Mouse (Mus musculus) right cerebral cortex, postnatal 25 days (tissue): ENCODE results near the gene Nup205.
"Not testable (repeated sequence)": the region's sequence is repeated elsewhere in the genome, so short reads cannot be mapped to it uniquely, and the experiment has no call there.

ENCODE experiments used
- DNase-seq: peaks from one replicate; pipeline ENCODE4 v3.0.0; 2022

Gene Nup205

DNA sequence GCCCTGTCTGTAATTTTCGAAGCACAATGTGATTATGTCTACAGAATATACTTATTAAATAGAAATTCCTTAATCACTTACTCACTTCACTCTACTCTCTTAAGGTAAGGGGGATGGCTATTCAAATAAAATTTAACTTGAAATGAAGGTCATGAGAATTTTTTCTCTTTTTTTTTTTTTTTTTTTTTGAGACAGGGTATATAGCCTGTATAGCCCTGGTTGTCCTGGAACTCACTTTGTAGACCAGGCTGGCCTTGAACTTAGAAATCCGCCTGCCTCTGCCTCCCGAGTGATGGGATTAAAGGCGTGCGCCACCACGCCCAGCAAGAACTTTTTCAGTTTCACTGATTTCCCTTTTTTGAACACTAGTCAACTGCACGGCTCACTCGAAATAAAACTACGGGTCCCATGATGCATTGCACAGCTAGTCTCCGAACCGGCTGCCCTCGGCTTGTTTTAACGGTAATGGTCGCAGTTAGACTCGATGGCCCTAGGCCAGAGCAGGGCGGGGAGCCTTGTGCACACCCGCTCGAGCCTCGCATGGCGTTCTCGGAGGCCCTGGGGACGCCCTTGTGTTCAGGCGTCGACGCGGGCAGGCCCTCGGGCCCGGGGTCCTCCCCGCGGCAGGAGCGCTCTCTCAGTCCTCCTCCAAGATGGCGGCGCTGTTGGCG is at the start of gene Nup205:
Gene Nup205 (plus strand): TSS at position 443 of the 671 bp plus-strand sequence.
- DNase-seq, result peak; percentile 90

DNA sequence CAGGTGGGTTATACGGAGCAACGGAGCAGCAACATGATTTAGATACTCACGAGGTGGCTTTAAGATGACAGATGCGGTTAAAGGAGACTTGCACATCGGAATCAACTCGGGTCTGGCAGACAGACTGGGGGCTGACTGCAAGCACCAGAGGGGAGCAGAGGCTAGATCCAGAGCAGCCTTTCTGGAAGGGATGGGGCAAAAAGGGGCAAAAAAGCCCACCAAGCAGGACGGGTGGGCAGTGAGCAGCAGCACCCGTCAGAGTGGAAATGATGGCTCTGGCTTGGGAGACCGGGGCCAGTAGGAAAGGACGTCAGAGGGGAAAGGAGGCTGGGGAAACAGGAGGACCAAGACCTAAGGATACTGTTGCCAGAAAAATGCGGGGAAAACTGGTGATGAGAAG is 44.4 kb upstream of the Nup205 start:
- no peak for DNase-seq

DNA sequence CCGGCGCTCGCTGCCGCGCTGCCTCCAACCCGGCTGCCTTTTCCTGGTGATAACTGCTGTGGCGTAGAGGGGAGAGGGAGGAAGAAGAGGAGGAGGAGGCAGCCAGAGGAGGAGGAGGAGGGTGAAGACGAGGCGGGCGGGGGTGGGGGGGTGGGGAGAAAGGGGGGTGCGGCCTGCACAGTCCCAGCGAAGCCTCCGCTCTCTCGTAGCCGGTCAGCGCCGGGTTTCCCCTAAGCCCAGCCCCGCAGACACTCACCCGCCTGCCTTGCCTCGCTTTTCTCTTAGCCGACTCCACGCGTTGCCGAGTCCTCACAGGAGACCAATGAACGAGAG is 44.0 kb upstream of the Nup205 start:
- no peak for DNase-seq

DNA sequence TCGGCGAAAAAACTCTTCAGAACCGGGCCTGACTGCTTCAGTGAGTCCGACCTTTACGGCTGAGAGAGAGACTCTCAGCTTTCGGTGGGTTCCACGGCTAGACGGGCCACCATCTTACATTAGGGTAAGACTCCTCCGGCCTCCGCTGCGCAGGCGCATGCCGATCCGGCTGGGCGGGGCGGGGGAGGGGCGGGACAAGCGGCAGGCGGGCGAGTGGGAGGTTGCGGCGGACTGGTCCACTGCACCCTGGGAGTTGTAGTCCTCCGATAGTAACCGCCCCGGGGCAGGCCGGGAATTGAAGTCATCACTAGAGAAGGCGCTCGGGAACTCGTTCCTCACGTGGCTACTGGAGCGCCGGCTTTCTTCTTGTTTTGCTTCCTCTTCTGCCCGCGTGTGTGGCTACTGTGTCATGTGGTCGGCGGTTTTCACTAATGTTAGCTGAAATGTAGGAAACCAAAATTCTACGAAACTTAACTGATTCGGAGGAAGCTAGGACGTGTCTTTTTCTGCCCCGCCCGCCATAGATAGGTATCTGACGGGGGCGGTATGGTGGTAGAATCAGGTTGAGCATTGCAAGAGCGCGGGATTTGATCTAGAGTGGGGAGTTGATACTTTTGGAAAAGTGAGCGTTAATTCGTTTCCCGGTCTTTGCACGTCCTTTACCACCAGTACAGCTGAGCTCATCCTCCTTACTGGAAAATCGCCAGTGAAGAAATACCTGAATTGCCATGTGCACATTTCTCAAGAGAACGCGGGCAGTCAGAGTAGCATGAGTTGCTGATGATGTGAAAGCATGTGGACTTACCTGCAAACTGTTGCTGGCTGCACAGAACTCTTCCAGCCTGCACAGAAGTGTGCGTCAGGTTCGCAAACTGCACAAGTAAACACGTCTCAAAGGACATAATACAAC is 43.4 kb upstream of the Nup205 start, which contains the start of gene Cnot4:
Gene Cnot4 (minus strand): TSS at position 146 of the 910 bp plus-strand sequence.
- DNase-seq, result peak; percentile 98

DNA sequence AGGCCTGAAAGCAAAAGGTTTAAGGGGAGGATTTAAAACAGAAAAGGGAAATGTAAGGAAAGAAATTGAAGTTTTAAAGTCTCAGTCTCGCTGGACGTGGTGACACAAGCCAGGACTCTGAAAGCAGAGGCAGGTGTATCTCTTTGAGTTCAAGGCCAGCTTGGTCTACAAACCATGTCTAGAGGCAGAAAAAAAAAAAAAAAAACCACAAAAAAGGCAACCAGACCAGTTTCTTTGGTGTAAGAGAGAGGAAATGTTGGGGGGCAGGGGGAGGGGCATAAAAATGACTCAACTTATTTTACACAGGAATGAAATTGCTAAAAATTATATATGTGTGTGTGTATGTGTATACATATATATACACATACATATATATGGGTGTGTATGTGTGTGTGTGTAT is 42.4 kb upstream of the Nup205 start:
- no peak for DNase-seq

DNA sequence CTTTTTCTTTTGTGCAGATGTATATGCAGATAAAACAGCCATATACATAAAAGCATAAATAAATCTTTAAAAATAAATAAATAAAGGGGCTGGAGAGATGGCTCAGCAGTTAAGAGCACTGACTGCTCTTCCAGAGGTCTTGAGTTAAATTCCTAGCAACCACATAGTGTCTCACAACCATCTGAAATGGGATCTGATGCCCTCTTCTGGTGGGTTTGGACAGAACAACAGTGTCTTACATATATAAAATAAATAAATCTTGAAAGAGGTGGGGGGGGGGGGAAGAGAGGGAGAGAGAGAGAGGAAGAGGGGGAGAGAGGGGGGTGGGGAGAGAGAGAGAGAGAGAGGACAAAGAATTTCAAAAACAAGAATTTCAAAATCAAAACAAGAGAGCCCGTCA is 36.9 kb upstream of the Nup205 start:
- DNase-seq, result no peak

DNA sequence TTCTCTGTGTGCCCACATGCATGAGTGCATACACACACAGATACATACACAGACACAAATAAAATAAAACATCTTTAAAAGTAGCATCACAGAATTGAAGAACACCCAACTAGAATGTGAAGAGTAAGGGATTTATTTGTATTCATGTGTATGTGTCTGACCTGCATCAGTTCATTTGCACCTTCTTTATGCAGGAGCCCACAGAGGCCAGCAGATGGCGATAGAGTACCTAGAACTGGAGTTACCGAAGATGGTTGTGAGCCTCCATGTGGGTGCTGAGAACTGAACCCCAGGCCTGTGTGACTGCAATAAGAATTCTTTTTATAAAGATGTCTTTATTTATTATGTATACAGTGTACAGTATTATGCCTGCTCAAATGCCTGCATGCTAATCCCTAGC is 31.7 kb upstream of the Nup205 start:
- DNase-seq, result no peak

DNA sequence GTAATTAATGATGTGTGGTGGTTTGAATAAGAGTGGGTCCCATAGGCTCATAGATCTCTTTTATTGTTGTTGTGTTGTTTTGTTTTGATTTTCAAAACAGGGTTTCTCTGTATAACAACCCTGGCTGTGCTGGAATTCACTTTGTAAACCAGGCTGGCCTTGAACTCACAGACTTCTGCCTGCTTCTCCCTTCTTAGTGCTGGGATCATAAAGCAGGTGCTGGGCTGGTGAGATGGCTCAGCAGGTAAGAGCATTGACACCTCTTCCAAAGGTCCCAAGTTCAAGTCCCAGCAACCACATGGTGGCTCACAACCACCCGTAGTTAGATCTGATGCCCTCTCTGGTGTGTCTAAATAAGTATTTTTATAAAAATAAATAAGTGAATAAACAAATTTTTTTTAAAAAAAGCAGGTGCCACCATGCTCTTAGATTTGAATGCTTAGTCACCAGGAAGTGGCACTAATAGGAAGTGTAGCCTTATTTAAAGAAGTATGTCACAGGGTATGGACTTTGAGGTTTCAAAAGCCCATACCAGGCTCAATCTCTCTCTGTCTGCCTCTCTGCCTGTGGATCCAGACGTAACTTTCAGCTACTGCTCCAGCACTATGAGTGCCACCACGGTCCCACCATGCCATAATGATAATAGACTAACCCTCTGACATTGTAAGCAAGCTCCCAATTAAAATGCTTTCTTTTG is 29.3 kb upstream of the Nup205 start:
- DNase-seq, result no peak

DNA sequence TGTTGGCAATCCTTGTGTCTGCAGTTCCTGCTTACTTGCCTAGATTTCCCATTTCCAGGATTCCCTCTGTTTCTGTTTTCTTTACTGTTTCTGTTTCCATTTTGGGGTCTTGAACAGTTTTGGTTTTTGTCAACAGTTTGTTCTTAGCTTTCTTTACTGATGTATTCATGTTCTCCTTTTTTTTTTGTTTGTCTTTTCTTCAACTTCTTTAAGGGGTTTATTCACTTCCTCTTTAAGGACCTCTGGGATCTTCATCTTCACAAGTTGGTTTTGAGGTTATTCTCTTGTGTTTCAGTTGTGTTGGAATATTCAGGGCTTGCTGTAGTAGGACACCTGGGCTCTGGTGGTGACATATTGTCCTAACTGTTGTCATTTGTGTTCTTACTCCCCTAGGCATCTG is 22.7 kb upstream of the Nup205 start:
- DNase-seq, result no peak

DNA sequence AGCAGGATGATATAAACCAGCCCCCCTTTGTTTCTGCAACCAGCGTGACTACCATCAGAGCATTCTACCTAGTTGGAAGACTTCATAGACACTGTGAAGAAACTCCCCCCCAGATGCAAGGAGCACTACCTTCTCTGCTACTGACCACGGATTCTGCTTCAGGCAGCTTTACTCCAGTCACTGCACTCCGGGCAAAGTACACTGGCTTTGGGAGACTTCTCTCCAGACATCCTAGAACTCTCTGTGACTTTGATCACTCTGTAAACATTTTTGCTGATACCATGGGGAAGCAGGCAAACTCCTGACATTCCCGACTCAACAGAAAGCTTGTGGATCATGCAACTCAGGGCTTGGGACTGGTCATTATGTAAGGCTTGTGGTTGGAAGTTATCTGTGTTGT is 8.0 kb upstream of the Nup205 start:
- no peak for DNase-seq

DNA sequence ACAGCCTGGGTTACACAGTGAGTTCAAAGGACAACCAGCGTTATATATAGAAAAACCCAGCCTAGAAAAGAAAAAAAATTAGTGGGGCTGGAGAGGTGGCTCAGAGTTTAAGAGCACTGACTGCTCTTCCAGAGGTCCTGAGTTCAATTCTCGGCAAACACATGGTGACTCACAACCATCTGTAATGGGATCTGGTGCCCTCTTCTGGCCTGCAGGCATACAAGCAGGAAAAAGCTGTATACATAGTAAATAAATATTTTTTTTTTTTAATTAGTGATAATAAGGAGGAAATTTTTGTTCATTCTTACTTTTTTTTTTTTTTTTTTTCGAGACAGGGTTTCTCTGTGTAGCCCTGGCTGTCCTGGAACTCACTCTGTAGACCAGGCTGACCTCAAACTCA is 5.2 kb upstream of the Nup205 start:
- not testable (repeated sequence) for DNase-seq

DNA sequence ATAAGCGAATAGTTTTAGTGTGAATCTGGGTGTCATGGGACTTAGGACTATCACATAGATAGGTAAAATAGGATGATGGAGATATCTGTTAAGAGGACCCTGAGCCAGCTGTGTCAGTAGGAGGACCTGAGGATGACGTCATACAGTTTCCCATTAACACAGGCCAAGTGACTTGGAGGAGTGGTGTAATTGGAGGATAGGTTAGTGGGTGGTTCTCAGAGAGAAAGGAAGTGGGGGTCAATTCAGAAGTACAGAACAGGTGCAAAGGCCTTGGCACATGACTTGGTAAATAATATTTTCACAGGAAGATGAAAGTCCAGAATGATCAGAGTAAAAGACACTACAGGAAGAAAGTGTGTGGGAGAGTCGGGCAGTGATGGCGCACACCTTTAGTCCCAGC is 4.0 kb upstream of the Nup205 start:
- no peak for DNase-seq

DNA sequence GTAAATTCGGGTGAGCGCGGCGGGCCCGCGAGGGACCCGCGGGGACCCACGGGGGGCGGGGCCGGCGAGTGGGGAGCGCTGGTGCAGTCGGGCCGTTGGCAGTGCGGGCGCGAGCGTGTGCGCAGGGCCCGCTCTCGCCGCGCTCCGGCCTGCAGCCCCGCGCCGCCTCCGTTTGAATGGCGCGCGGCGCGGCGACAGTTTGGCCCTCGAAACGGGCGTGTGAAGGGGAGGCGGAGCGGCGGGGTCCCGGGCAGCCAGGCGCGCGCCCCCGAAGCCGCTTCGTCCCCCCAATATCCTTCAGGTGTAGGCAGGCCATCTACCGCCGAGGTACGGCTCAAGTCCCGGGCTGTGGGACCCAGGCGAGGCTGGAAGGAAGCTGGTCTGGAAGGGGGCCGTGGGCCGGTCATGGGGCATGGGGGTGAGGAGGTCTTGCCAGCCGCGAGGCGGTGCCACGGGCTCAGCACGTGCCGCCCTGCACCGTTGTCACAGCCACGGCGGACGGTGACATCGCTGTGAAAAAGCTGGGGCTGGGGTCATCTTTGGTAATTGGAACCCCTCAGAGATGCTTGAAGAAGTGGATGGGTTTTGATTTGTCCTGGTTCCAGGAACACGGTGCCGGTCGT is 540 bp downstream of the Nup205 start:
- DNase-seq, result no peak

DNA sequence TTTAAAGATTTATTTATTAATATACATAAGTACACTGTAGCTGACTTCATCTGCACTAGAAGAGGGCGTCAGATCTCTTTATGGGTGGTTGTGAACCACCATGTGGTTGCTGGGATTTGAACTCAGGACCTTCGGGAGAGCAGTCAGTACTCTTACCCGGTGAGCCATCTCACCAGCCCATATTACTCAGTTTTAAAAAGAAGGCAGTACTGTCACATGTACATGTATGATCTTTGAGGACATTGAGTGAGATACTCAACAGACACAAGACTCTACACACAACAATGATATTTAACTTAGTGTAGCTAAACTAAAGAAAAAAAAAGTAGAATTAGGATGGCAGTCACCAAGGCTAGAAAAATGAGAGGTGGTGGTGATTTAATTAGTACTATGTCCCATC is 2.1 kb downstream of the Nup205 start:
- not testable (repeated sequence) for DNase-seq

DNA sequence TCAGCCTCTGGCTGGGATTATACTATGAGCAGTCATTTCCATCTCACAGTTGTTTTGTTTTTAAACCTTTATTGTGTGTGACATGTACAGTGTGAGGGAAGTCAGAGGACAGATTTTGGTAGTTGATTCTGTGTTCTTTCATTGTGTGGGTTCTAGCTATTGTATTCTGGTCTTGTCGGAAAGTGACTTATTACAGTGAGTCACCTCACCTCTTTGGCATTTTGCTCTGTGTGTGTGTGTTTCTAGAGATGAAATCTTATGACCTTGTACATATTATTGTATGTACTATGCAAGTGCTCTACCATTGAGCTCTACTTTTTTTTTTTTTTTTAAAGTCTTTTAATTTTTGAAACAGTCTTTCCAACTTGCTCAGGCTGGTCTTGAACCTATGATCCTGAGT is 7.6 kb downstream of the Nup205 start:
- no peak for DNase-seq

DNA sequence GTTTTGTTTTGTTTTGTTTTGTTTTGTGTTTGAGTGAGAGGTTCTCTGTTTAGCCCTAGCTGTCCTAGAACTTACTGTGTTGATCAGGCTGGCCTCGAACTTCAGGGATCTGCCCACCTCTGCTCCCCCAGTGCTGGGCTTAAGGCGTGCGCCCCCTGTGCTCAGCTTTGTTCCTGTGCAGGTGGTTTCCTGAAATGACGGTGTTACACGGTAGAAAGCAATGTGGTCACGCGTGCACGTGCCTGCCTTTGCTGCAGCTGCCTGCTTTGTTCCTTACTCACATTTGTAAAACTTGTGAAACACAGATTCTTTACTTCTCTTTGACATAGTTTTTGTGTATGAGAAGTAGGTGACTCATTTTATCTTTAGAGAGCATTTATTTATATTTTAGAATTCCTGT is 14.0 kb downstream of the Nup205 start:
- DNase-seq, result no peak

DNA sequence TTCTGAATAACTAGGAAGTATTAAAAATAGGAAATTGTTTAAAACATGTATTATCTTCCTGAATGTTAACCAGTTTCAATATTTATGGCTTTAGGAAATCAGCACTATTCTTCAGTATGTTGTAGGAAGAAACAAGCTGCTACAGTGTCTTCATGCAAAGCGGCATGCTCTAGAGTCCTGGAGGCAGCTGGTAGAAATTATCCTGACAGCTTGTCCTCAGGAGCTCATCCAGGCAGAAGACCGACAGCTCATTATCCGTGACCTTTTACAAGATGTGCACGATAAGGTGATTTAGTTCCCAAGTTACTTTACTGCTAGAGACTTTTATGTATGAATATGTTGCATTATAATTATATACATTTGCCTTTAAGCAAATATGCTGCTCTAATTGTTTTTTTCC is 48.5 kb downstream of the Nup205 start:
- DNase-seq, result no peak

DNA sequence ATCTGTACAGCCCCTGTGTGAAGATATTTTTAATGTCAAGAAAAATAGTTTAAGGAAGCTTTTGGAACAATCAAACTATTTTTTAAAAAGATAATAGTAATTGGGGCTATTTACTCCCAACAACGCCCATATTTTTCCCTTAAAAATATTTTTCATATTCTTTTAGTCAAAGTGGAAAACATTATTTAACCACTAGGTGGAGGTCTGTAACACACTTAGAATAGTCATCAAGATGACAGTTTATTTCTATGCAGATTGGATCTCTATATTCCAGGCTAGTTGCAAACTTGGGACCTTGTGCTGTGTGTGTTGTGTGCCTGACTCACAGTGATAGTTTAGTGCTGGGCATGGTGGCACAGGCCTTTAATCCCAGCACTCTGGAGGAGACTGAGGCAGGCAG is 52.2 kb downstream of the Nup205 start:
- DNase-seq, result no peak

DNA sequence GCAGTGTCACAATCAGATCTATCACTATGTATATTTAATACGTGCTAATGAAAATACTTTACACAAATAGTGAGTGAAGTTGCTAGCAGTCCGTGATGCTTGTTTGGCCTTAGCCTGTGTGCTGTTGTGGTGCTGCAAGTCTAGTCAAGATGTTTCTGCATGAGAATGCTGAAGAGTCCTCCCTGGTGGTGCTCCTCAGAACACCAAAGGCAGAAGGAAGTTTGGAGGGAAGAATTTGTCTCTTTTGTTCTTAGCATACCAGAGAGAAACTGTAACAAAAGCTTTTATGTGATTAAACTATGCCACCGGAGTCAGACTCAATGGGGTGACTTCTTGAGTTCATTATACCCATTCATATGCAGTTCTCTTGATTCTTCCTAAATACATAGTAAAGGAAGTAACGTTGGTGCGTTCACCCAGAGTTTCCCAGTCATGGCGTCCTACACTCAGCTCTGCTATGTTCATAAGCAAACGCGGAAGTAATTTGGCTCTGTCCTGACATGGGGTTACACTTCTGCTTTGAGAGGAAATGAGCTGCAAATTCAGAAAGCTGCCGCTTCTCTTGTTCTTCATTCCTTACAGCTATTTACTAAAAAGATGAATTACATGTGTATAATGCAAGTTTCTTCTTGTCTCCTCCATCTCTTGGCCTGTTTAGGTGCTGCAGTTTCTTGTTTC is 59.0 kb downstream of the Nup205 start:
- DNase-seq, result no peak

DNA sequence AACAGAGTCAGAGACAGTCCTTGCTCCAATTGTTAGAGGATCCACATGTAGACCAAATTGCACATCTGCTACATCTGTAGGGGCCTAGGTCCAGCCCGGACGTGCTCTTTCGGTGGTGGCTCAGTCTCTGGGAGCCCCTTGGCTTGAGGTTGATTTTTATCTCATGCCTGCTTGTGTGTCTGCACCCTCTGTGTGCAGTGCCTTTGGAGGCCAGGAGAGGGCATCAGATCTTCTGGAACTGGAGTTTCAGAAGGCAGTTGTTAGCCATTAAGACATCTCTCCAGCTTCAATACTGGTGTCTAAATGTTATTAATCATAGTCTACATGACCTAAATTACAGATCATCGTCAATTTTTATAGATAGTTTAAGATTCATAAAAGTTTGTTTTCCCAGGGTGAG is 66.0 kb downstream of the Nup205 start:
- DNase-seq, result no peak

DNA sequence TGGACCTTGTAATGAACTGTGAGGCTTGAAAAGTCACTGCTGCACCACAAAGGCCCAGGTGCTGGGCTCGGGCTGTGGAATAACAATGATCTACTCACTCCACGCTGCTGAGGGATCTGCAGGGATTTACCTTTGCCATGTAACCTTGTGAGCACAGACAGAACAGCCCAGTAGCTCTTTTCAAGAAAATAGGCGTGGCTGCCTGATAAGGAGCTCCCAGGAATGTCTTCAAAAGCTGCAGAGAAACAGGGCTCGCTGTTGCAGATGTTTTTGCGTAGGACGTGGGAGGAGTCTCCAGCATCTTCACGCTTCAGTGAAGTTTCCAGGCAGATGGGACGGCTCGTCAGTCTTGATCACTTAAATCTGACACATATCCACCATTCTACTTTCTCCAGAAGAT is 66.8 kb downstream of the Nup205 start:
- DNase-seq, result no peak

DNA sequence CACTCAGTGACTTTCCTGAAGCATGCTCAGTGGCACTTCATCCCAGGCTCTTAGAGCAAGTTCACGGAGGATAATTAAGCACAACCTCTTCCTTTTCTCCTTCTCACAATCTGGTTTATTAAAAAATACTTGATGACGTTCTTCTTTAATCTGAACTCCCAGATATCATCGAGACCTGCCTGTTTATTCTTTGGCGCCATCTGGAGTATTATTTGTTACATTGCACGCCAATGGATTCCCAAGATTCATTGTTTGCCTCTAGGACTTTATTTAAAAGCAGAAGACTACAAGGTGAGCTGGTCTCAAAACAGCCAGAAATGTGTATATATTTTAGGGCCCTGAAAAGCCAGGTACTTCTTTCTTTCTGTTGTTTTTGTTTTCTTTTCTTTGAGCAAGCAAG is 67.9 kb downstream of the Nup205 start:
- no peak for DNase-seq
